Mouse (Mus musculus) heart, postnatal 0 days (tissue): Measurements from ENCODE around the gene Pars2. TPM values are rescaled to one million over a fixed set of nuclear protein-coding genes. Genes with fewer than 3 reads are reported as not detected.

ENCODE experiments used
- ATAC-seq: fragments of 200-750 bp; cut with Nextera tagmentation; 2 replicates; pipeline ENCODE4 v1.8.0; 2017; ENCODE audit warnings: low read depth, moderate number of reproducible peaks, moderate library complexity; ENCODE audit not compliant: insufficient read depth
- DNase-seq: peaks from one replicate; pipeline ENCODE4 v3.0.0-alpha.2; 2016; ENCODE audit warnings: low spot score
- H3K27ac ChIP-seq: fragments of 300-500 bp; sonication (generic); 2 replicates; pipeline ENCODE4 v1.5.1; 2014; ENCODE audit warnings: low read depth, mild to moderate bottlenecking
- H3K27me3 ChIP-seq: fragments of 300-500 bp; sonication (generic); 2 replicates; pipeline ENCODE4 v1.6.1; 2014; ENCODE audit warnings: low read length, mixed read lengths; ENCODE audit not compliant: control insufficient read depth, insufficient read depth
- H3K36me3 ChIP-seq: fragments of 300-500 bp; sonication (generic); replicated peaks from 2 replicates; pipeline ENCODE4 v1.6.1; 2014; ENCODE audit warnings: low read length, mixed read lengths; ENCODE audit not compliant: control insufficient read depth, insufficient read depth
- H3K4me1 ChIP-seq: fragments of 300-500 bp; sonication (generic); 2 replicates; pipeline ENCODE4 v1.6.1; 2014; ENCODE audit warnings: antibody characterized with exemption; ENCODE audit not compliant: control insufficient read depth, insufficient read depth
- H3K4me2 ChIP-seq: fragments of 300-500 bp; sonication (generic); 2 replicates; pipeline ENCODE4 v1.6.1; 2014; ENCODE audit warnings: low read depth, mild to moderate bottlenecking, low read length, moderate library complexity
- H3K4me3 ChIP-seq: fragments of 300-500 bp; sonication (generic); 2 replicates; pipeline ENCODE4 v1.5.1; 2014; ENCODE audit warnings: low read depth, low read length
- H3K9ac ChIP-seq: fragments of 300-500 bp; sonication (generic); replicated peaks from 2 replicates; pipeline ENCODE4 v1.6.1; 2014; ENCODE audit warnings: low read depth, low read length, mixed read lengths
- H3K9me3 ChIP-seq: fragments of 300-500 bp; sonication (generic); replicated peaks from 2 replicates; pipeline ENCODE4 v1.6.1; 2016; ENCODE audit warnings: low read length; ENCODE audit not compliant: control insufficient read depth
- CTCF ChIP-seq: IDR thresholded peaks from 2 replicates; pipeline ENCODE4 v1.5.1; 2016; ENCODE audit warnings: antibody characterized with exemption, control low read depth, low read depth
- EP300 ChIP-seq: IDR thresholded peaks from 2 replicates; pipeline ENCODE4 v1.6.1; 2016; ENCODE audit warnings: antibody characterized with exemption, low read depth
- WGBS: fragments of 180-500 bp; shearing (Covaris S2); extraction: QIAGEN DNeasy Blood & Tissue Kit; methylation state at CpG from one replicate; pipeline ENCODE4 v1.1.7; 2014; 5-methylcytosine and 5-hydroxymethylcytosine counted together
- polyA plus RNA-seq: library from polyadenylated mRNA; unstranded; fragments of >200 nt; fragmentation: Nextera tagmentation; extraction: Ambion mirVana; gene quantifications from 2 replicates; pipeline ENCODE4 v1.2.1, GENCODE M21; 2015
- total RNA-seq: library from RNA; depleted of rRNA; stranded (reverse); fragments of >200 nt; gene quantifications from 2 replicates; pipeline ENCODE4 v1.2.3, GENCODE M21; 2014; ENCODE audit warnings: low replicate concordance

Gene Pars2
- total and polyA plus RNA-seq, 2 experiments from 2014 or later = 7.2 to 46.3 TPM

DNA sequence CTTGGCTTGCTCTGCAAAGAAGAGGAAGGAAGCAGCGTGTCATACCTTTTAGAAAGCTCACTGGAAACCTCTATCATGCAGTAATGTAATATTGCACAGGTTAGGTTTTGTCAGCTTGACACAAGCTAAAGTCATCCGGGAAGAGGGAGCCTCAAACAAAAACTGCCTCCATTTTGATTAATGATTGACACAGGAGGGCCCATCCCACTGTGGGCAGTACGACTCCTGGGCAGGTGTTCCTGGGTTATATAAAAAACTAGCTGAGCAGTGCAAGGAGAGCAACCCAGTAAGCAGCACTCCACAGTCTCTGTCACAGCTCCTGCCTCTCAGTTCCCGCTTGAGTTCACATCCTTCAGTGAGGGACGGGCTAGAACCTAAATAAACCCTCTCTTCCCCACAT lies 25.9 kb downstream of the Pars2 start:
- no peak for ATAC-seq
- no peak for TF ChIP-seq CTCF
- no peak for TF ChIP-seq EP300
- peaks cover 49% of the 10 kb centered on the region for H3K36me3 ChIP-seq
- H3K27me3 ChIP-seq = no peaks in the 10 kb centered on the region
- no peak overlapping the region for H3K27ac ChIP-seq
- H3K9ac ChIP-seq = no peak overlapping the region
- no peak overlapping the region for H3K4me2 ChIP-seq
- H3K4me3 ChIP-seq = no peak overlapping the region
- 89% methylated on average over 5 of the region's 5 CpGs for WGBS
- DNase-seq = no peak
- H3K9me3 ChIP-seq = no peaks in the 10 kb centered on the region
- peaks cover 5% of the 10 kb centered on the region for H3K4me1 ChIP-seq

DNA sequence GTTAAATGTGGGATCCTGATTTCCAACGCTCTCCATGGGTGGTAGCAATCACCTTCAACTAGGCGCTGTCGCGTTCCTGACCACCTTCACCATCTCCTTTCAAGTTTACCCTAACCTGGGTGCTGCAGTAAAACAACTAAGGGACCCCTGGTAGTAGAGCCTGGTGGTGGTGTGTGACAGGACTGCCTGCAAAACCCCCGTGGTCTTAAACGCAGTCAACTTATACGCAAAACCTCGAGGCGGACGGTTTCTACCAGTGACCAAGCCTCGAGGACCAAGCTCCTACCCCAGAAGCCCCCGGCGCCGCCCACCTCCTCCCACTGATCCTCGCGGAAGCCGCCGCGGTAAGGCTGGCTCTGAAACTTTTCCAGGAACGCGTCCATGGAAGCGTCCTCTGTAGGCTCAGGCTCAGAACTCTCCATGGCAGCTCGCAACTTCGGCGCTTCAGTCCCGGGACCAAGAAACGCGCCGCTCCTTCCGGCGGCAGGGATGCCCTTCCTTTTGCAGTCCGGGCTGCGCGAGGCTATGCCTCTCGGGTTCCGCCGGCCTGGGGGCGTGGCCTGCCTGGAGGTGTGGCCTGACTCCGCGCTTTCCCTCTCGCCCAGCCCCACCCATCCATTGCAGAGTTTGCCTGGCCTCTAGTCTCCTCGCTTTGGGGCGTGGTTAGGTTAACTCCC lies 27.7 kb downstream of the Pars2 start, which contains the start of gene Ttc4:
Gene Ttc4, minus strand, starts transcription at position 503 of the 677 bp plus-strand sequence.
- Histone ChIP-seq H3K9ac (peak within 1 kb of the TSS; percentile 85), H3K4me3 (peak within 1 kb of the TSS; percentile 86), H3K4me1 (peaks cover 5% of the 10 kb centered on the region), H3K36me3 (peaks cover 31% of the 10 kb centered on the region), H3K27ac (peak within 1 kb of the TSS; percentile 50; the same call in 1 of the 2 replicates), H3K27me3 (no peaks in the 10 kb centered on the region), H3K9me3 (no peaks in the 10 kb centered on the region), H3K4me2 (peak within 1 kb of the TSS; percentile 74)
- TF ChIP-seq EP300 (no peak), CTCF (no peak)
- DNase-seq = peak; percentile 86
- WGBS = under 1% methylated on average over 43 of the region's 43 CpGs
- peak; percentile 99 for ATAC-seq

DNA sequence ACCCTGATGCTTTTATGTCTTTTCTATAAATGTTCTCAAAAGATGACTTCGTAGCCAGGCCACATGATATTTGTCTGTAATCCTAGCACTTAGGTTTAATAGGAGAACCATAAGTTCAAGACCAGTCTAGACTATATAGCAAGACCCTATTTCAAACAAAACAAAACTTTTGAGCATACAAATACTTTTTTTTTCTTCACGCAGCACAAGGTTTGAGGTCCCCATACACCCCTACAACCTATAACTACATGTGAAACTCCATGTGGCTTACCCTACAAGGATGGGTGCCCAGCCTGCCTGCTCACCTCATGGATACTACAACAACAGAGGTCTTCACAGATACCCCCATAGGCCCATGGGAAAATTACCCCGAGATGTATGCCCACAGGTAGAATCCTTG lies 28.3 kb downstream of the Pars2 start:
- ATAC-seq = no peak
- H3K9ac ChIP-seq = no peak overlapping the region
- peak overlapping the region; percentile 74 for H3K4me2 ChIP-seq

DNA sequence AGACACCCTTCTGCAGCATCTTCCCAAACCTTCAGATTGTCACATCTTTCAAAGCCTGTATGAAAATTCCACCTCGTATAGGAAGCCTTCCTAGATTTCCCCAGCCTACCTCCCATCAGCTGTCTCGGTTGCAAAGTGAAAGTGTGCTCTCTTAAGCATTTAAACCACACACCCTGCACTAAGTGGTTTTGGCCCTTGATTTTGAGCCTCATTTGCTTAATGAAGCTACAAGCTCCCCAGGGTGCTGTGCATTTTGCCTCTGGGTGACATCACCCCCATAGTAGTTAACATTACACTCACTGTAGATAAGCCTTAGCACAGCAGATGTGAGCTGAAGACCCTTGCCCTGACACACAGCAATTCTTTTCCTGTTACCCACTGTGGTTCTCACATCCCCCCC lies 30.1 kb downstream of the Pars2 start:
- Histone ChIP-seq H3K4me2 (no peak overlapping the region), H3K27me3 (no peaks in the 10 kb centered on the region), H3K4me3 (no peak overlapping the region), H3K9ac (no peak overlapping the region), H3K9me3 (no peaks in the 10 kb centered on the region), H3K4me1 (peaks cover 5% of the 10 kb centered on the region), H3K27ac (no peak overlapping the region), H3K36me3 (peaks cover 11% of the 10 kb centered on the region)
- WGBS = 42% methylated on average over 2 of the region's 2 CpGs
- ATAC-seq (no peak), DNase-seq (no peak)
- no peak for TF ChIP-seq EP300

More for the DNA sequence above, 28.3 kb downstream of the Pars2 start:
- H3K36me3 ChIP-seq = peaks cover 26% of the 10 kb centered on the region
- no peak overlapping the region for H3K27ac ChIP-seq
- TF ChIP-seq EP300 = no peak
- TF ChIP-seq CTCF = no peak
- H3K4me3 ChIP-seq = peak overlapping the region; percentile 86
- H3K27me3 ChIP-seq = no peaks in the 10 kb centered on the region
- WGBS = 44% methylated on average over 3 of the region's 3 CpGs
- no peak for DNase-seq
- peaks cover 5% of the 10 kb centered on the region for H3K4me1 ChIP-seq
- H3K9me3 ChIP-seq = no peaks in the 10 kb centered on the region

DNA sequence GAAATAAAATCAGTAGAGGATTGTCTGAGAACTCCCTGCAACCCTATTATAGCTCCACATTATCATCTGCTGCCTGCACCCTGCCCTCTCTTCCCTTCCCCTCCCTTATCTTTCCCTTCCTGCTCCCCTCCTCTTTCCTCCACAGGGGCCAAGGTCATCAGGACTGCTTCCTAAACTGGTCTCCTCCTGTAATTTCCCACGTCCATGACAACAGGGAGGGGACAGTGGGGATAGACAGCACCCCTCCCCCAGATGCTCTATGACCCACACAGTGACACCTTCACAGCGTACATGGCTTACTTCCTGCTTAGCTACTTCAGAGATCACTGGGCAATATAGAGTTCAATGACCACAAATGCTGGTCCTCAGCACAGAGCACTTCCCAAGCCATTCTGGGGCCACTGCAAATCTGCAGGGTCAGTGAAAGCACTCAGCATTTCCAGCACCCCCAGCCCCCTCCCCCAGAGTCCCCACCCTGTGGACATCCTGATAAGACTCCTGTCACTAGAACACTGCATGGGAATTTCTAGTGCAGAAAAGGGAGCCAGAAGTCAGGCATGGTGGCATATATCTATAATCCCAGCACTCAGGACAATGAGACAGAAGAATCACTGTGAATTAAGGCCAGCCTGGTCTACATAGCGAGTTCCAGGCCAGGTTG lies 37.9 kb downstream of the Pars2 start:
- TF ChIP-seq EP300 (no peak), CTCF (no peak)
- DNase-seq (peak; percentile 47), ATAC-seq (peak; percentile 77)

More for the DNA sequence above, 37.9 kb downstream of the Pars2 start:
- no peaks in the 10 kb centered on the region for H3K9me3 ChIP-seq
- WGBS = 24% methylated on average over 3 of the region's 3 CpGs
- H3K4me1 ChIP-seq = peaks cover 4% of the 10 kb centered on the region; the same call in 1 of the 2 replicates
- H3K27ac ChIP-seq = peak overlapping the region; percentile 44
- no peaks in the 10 kb centered on the region for H3K36me3 ChIP-seq
- H3K4me3 ChIP-seq = no peak overlapping the region
- H3K4me2 ChIP-seq = no peak overlapping the region
- no peaks in the 10 kb centered on the region for H3K27me3 ChIP-seq
- no peak overlapping the region for H3K9ac ChIP-seq
